Mouse (Mus musculus): ENCODE data around the gene Tnp2. TPM values are rescaled to one million over a fixed set of nuclear protein-coding genes. Genes with fewer than 3 reads are reported as not detected.
"Not testable (repeated sequence)": the region's sequence is repeated elsewhere in the genome, so short reads cannot be mapped to it uniquely, and the experiment has no call there.

Tnp2 gene
- total RNA-seq, 1 experiment from 2014 or later: not detected

GRCm38 (mm10) chr16:10805789-10806527, 17.5 kb upstream of the Tnp2 start, which contains the start of gene Prm1:
Gene Prm1, minus strand, starts transcription at chr16:10805839.
- peak; percentile 39 to 56; a peak in 2 of 4 replicates for ATAC-seq (replicated peaks in 1 of 2; ENCODE audit: insufficient read depth in 1 of 2, low FRiP score in 2 of 2, low TSS enrichment in 1 of 2, low read depth in 1 of 2, poor library complexity in 2 of 2, severe bottlenecking in 2 of 2)

- ATAC-seq (replicated peaks in 1 of 2; ENCODE audit: insufficient read depth in 1 of 2, low FRiP score in 2 of 2, low TSS enrichment in 1 of 2, low read depth in 1 of 2, poor library complexity in 2 of 2, severe bottlenecking in 2 of 2): not testable (repeated sequence)
Observed at GRCm38 (mm10) chr16:10802420-10802819, 14.0 kb upstream of the Tnp2 start.

DNA sequence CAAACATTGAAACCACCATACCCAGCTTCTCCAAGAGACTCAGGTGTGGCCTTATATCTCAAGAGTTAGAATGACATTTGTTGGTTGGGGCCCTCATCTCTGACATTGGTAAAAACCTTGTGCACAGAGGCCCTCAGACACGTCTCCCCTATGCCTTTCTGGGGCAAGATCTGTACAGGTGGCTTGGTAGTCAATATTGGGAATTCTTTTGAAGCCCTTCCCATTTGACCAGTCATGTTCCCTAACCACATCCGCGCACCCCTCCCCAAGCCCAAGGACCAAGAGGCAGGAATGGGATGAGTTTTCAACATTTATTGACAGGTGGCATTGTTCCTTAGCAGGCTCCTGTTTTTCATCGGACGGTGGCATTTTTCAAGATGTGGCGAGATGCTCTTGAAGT, 7.6 kb upstream of the Tnp2 start, which contains the start of gene Prm2:
Gene Prm2, minus strand, starts transcription at position 101 of the 400 bp plus-strand sequence.
- ATAC-seq (replicated peaks in 1 of 2; ENCODE audit: insufficient read depth in 1 of 2, low FRiP score in 2 of 2, low TSS enrichment in 1 of 2, low read depth in 1 of 2, poor library complexity in 2 of 2, severe bottlenecking in 2 of 2): no peak

DNA sequence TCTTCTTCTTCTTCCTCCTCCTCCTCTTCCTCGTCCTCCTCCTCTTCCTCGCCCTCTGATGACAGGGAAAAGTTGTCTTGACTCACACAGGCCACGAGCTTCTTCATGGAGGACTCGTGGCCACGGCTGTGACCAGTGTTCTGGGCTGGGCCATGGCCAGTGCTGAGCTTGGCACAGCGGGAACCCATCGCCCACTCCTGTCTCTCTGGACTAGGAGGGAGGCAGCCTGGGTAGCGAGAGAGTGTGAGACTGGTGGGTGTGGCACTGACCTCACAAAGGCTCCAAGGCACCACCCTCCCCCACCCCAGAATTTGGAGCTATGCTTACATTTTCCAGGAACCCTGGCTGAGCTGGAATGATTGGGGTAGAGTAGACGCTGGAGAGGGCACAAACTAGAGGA, 2.2 kb upstream of the Tnp2 start, which contains the start of gene Prm3:
Gene Prm3, minus strand, starts transcription at position 213 of the 400 bp plus-strand sequence.
- ATAC-seq (replicated peaks in 1 of 2; ENCODE audit: insufficient read depth in 1 of 2, low FRiP score in 2 of 2, low TSS enrichment in 1 of 2, low read depth in 1 of 2, poor library complexity in 2 of 2, severe bottlenecking in 2 of 2): no peak

DNA sequence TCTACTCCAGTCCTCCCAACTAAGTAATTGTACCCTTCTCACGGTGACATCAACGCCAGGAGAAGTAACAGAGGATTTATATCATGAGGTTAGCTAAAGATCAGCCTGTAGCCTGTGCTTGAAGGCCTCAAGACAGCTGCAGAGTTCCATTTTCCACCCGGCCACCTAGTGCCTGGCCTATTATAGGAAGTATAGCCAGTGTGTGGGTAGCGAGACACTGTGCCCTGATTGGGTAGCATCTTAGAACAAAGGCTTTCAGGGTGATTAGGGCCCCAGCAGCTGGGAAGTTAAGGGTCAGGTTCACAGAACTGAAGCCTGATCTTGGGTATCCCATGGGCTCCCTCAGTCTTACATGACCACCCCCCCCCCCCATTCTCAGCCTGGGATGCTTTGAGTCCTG, 406 bp upstream of the Tnp2 start:
- ATAC-seq (replicated peaks in 1 of 2; ENCODE audit: insufficient read depth in 1 of 2, low FRiP score in 2 of 2, low TSS enrichment in 1 of 2, low read depth in 1 of 2, poor library complexity in 2 of 2, severe bottlenecking in 2 of 2): no peak

DNA sequence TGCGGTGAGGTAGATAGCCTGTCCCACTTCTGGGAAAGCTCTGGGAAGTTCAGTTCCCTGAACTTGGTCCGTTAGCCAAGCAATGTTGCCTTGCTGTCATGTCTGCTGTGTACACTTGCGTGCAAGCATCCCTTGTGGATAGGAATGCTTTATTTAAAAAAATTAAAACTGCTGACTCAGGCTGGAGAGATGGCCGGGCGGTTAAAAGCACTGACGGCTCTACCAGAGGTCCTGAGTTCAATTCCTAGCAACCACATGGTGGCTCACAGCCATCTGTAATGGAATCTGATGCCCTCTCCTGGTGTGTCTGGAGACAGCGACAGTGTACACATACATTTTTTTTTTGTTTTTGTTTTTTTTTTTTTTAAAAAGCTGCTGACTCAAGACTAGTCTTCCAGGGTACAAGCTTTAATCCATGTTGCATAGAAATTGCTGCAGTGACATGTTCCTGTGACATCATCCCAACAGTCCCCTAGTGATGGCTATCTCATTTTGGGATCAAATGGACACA, 857 bp downstream of the Tnp2 start:
- no peak for ATAC-seq (replicated peaks in 1 of 2; ENCODE audit: insufficient read depth in 1 of 2, low FRiP score in 2 of 2, low TSS enrichment in 1 of 2, low read depth in 1 of 2, poor library complexity in 2 of 2, severe bottlenecking in 2 of 2)

DNA sequence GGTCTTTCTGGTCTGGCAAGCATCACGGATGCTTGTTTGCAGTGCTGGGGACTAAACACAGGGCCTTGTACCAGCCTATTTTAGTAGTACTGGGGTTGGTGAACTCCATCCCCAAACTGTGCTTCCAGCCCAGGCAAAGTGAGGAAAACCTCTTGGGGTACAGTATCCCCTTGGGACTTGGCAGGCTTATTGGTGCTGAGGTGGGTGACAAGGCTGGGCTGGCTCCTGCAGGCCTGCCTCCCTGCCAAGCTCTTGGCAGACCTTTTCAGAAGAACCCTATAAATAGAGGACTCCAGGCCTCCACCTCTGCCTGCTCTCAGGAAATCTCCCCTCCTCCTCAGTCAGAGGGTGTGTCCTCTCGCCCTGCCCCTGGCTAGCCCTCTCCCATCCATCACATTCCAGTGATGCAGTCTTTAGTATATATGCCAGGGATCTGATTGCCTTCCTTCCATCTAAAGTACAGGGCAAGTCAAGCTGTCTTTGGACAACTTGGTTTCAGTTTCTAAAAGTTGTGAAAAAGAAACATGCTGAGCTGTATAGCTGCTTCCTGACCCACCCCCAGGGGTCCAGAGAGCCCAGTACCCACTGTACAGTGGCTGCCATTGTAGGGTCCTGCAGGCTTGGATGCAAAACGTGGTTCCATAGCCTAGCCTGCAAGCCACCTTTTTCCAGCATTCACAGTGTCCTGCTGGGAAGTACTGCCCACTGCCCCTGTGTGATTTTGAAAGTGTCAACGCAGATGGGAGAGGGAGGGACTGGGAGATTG, 1.5 kb downstream of the Tnp2 start:
- no peak for ATAC-seq (replicated peaks in 1 of 2; ENCODE audit: insufficient read depth in 1 of 2, low FRiP score in 2 of 2, low TSS enrichment in 1 of 2, low read depth in 1 of 2, poor library complexity in 2 of 2, severe bottlenecking in 2 of 2)

DNA sequence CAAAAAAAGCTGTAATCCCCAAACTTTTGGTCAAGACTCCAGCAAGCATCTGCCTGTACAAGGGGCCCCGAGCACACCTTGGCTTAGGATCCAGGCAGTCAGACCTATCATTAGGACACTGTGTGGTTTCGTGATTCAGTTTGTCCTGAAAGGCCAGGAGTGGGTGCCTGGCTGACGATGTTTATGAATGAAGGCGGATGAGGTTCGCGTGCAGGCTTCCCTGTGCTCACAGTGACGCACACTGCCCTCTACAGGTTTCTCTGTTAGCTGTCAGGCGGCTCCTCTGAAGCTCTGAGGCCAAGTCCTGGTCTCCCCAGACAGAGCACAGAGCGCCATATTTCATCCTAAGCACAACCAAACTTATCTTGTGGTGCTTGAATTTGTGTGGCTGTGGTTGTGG, 2.2 kb downstream of the Tnp2 start:
- peak; percentile 47 to 61 for ATAC-seq (replicated peaks in 1 of 2; ENCODE audit: insufficient read depth in 1 of 2, low FRiP score in 2 of 2, low TSS enrichment in 1 of 2, low read depth in 1 of 2, poor library complexity in 2 of 2, severe bottlenecking in 2 of 2)

GRCm38 (mm10) chr16:10785371-10786231, 2.9 kb downstream of the Tnp2 start, which contains the start of gene Socs1:
Gene Socs1, minus strand, starts transcription at chr16:10785536.
- ATAC-seq (replicated peaks in 1 of 2; ENCODE audit: insufficient read depth in 1 of 2, low FRiP score in 2 of 2, low TSS enrichment in 1 of 2, low read depth in 1 of 2, poor library complexity in 2 of 2, severe bottlenecking in 2 of 2): peak; percentile 59 to 70

DNA sequence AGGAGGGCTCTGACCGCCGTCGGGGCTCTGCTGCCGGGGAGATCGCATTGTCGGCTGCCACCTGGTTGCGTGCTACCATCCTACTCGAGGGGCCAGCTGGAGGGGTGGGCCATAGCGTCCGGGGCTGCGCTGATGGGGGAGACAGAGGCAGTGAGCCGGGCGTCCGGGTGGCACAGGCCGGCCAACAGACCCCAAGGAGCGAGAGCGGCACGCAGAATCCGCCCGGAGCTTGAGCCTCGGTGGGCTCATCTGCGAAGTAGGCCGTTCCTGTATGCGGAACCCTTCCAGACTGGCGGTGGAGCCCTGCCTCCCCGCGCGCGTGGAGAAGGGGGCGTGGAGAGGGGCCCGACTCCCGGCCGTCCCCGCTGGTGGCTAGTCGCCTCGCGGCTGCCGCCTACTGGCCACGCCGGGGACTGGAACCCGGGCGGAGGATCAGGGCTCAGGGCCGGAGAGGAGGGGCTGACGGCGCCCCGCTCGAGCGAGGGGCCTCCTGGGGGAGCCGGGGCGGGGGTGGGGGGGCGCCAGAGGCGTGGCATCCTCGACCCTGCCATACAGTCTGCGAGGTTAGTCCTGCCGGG, 3.6 kb downstream of the Tnp2 start:
- peak; percentile 37 to 47 for ATAC-seq (replicated peaks in 1 of 2; ENCODE audit: insufficient read depth in 1 of 2, low FRiP score in 2 of 2, low TSS enrichment in 1 of 2, low read depth in 1 of 2, poor library complexity in 2 of 2, severe bottlenecking in 2 of 2)

DNA sequence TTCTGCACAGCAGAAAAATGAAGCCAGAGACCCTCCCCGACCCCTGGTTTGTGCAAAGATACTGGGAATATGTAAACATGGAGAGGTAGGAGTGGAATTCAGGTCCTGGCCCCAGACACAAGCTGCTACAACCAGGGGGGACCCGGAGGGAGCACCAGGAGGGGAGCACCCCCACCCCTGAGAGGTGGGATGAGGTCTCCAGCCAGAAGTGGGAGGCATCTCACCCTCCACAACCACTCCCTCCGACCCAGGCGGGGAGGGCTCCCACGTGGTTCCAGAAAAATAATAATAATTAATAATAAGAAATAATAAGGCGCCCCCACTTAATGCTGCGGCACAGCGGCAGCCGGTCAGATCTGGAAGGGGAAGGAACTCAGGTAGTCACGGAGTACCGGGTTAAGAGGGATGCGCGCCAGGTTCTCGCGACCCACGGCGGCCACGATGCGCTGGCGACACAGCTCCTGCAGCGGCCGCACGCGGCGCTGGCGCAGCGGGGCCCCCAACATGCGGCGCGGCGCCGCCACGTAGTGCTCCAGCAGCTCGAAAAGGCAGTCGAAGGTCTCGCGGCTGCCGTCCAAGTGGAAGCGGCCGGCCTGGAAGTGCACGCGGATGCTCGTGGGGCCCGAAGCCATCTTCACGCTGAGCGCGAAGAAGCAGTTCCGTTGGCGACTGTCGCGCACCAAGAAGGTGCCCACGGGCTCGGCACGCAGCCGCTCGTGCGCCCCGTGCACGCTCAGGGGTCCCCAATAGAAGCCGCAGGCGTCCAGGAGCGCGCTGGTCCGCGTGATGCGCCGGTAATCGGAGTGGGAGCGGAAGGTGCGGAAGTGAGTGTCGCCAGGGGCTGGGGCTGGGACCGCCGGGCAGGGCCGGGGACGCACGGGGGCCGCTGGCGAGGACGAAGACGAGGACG, 4.3 kb downstream of the Tnp2 start:
- no peak for ATAC-seq (replicated peaks in 1 of 2; ENCODE audit: insufficient read depth in 1 of 2, low FRiP score in 2 of 2, low TSS enrichment in 1 of 2, low read depth in 1 of 2, poor library complexity in 2 of 2, severe bottlenecking in 2 of 2)

DNA sequence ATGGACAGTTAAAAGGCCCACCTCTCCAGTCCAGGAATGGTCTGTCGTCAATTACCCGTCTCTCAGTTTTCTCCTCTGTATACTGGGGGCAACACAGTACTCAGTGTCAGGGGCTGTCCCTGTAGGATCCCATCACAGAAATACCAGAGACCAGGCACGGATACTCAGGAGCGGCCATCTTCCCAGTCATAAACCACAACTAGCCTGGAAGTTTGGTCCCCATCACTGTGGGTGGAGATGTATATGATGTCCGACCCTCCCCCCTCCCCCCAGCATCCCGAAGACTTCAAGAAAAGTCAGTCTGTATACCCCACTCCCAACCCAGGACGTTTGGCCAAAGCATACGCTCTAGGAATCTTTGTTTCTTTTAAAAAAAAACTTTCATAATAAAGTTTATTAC, 5.0 kb downstream of the Tnp2 start:
- no peak for ATAC-seq (replicated peaks in 1 of 2; ENCODE audit: insufficient read depth in 1 of 2, low FRiP score in 2 of 2, low TSS enrichment in 1 of 2, low read depth in 1 of 2, poor library complexity in 2 of 2, severe bottlenecking in 2 of 2)

DNA sequence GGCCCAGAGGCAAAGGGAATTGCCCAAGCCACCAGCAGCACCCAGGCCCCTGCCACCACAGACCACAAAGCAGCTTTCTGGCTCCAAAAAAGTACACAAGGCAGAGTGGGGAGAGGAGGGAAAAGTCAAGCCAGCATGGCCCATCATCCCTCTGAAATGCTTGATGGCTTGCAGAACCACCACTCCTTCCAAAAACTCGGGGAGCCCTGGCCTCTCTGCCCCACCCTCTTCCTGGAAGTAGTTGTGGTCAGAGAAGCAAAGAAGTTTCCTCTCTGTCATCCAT, 5.4 kb downstream of the Tnp2 start:
- ATAC-seq (replicated peaks in 1 of 2; ENCODE audit: insufficient read depth in 1 of 2, low FRiP score in 2 of 2, low TSS enrichment in 1 of 2, low read depth in 1 of 2, poor library complexity in 2 of 2, severe bottlenecking in 2 of 2): 0 out of 4 replicates have a peak, but pooled peaks of 1 of the 2 experiments have one; percentile 9

DNA sequence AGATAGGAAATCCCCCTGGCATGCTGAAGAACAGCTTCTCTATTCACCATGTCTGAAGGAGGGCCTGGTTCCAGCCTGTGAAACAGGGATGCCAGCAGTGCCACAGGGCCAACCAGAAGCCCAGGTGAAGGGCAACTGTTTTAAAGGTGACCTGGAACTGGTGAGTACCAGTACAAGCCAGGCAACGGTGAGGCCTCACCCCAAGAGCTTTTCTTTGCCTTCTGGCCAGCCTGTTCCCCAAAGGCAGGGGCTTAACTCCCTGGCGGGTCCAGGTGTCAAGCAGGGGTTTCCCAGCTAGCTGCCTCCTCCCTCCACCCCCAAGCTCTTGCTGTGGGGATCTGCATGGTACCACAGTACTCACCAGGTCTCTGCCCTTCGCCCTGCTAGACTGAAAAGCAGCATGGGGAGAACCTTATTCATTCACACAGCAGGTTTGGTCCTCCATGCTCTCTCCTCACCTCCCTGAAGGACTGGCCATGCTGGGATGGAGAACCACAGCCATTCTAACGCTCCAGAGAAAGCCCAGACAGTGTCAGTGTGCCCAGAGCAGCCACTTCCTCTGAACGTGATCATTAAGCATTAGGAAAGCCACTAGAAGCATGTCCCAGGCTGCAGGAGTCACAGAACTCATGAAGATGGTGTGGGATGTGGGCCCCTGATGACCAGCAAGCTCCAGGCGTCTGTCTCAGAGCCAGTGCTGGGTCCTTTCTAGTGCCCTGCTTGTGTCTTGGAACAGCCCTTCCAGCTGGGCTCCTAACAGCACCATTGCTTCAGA, 5.9 kb downstream of the Tnp2 start:
- ATAC-seq (replicated peaks in 1 of 2; ENCODE audit: insufficient read depth in 1 of 2, low FRiP score in 2 of 2, low TSS enrichment in 1 of 2, low read depth in 1 of 2, poor library complexity in 2 of 2, severe bottlenecking in 2 of 2): no peak; a peak in 1 of 4 replicates

DNA sequence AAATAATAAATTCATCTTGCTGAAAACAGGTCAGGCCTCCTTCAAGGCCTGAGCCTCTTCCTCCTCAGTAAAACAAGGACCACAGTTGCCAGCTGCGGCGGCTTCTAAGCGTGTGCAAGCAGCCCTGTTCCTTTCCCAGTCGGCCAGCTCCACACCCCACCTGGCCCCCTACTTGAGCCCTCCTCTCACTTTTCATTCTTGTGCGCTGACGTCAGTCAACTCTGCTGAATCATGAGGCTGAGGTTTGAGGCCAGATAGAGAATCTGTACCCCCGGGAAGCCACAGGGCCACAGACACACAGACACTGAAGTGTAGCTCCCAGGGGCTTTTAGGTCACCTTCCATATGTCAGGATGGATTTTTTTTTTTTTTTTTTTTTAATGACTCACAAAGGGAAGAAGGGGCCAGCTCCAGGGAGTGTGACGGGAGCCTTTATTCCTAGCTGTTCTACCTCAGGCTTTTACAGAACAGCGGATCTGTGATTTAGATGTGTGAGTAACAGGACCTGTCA, 6.5 kb downstream of the Tnp2 start:
- no peak for ATAC-seq (replicated peaks in 1 of 2; ENCODE audit: insufficient read depth in 1 of 2, low FRiP score in 2 of 2, low TSS enrichment in 1 of 2, low read depth in 1 of 2, poor library complexity in 2 of 2, severe bottlenecking in 2 of 2)

Data from hematopoietic stem cell, adult 5-6 weeks (primary cell).